Mouse (Mus musculus): ENCODE data around the gene Glud1. TPM values are rescaled to one million over a fixed set of nuclear protein-coding genes. Genes with fewer than 3 reads are reported as not detected.

Glud1 gene
- polyA plus RNA-seq, 1 experiment, result 305 TPM

GRCm38 (mm10) chr14:34296350-34296749 is 14.2 kb upstream of the Glud1 start:
- H3K4me1 ChIP-seq (ENCODE audit: control insufficient read depth, insufficient read depth, low read length), result no peaks in the 10 kb centered on the region
- H3K9ac ChIP-seq (ENCODE audit: low read depth, poor library complexity, severe bottlenecking), result peak overlapping the region; percentile 56; the same call in 1 of the 2 replicates
- TF ChIP-seq POLR2A (IDR thresholded peaks at IDR 0.05; ENCODE audit: insufficient read depth, low read length), result no peak
- TF ChIP-seq EP300 (IDR thresholded peaks at IDR 0.05; ENCODE audit: insufficient read depth, low read depth, low read length), result no peak
- TF ChIP-seq CTCF (IDR thresholded peaks at IDR 0.05; ENCODE audit: low read depth, low read length), result no peak
- H3K4me3 ChIP-seq (ENCODE audit: low read depth, low read length), result no peak overlapping the region
- no peaks in the 10 kb centered on the region for H3K9me3 ChIP-seq (replicated peaks; ENCODE audit: control insufficient read depth, insufficient read depth, low read length, poor library complexity, severe bottlenecking)
- H3K27me3 ChIP-seq (ENCODE audit: control insufficient read depth, insufficient read depth, low read length, poor library complexity, severe bottlenecking), result no peaks in the 10 kb centered on the region
- no peaks in the 10 kb centered on the region for H3K36me3 ChIP-seq (ENCODE audit: control insufficient read depth, insufficient read depth, low read length, poor library complexity, severe bottlenecking)
- peak overlapping the region; percentile 39 for H3K27ac ChIP-seq (ENCODE audit: insufficient read depth, low read length)

DNA sequence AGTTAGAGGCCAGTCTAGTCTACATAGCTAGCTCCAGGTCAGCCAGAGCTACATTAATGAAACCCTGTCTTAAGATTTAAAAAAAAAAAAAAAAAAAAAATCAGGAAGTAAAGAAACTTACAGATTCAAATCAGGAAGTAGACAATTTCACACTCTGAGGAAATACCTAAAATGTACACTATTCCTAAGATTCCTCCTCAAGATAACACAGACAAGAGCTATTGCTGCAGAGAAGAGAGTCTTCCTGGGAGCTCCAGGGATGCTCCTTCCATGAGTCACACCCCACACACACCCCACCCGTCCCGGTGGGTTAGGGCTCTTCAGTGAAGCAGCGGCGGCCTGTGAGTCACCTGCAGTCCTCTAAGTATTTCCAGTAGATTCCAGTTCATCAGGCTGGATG is 13.5 kb upstream of the Glud1 start:
- no peak overlapping the region for H3K4me3 ChIP-seq (ENCODE audit: low read depth, low read length)
- no peaks in the 10 kb centered on the region for H3K36me3 ChIP-seq (ENCODE audit: control insufficient read depth, insufficient read depth, low read length, poor library complexity, severe bottlenecking)
- H3K27me3 ChIP-seq (ENCODE audit: control insufficient read depth, insufficient read depth, low read length, poor library complexity, severe bottlenecking), result no peaks in the 10 kb centered on the region
- H3K4me1 ChIP-seq (ENCODE audit: control insufficient read depth, insufficient read depth, low read length), result no peaks in the 10 kb centered on the region
- H3K9ac ChIP-seq (ENCODE audit: low read depth, poor library complexity, severe bottlenecking), result no peak overlapping the region
- peak; percentile 77 for TF ChIP-seq EP300 (IDR thresholded peaks at IDR 0.05; ENCODE audit: insufficient read depth, low read depth, low read length)
- no peak for TF ChIP-seq CTCF (IDR thresholded peaks at IDR 0.05; ENCODE audit: low read depth, low read length)
- H3K9me3 ChIP-seq (replicated peaks; ENCODE audit: control insufficient read depth, insufficient read depth, low read length, poor library complexity, severe bottlenecking), result no peaks in the 10 kb centered on the region
- H3K27ac ChIP-seq (ENCODE audit: insufficient read depth, low read length), result peak overlapping the region; percentile 71

DNA sequence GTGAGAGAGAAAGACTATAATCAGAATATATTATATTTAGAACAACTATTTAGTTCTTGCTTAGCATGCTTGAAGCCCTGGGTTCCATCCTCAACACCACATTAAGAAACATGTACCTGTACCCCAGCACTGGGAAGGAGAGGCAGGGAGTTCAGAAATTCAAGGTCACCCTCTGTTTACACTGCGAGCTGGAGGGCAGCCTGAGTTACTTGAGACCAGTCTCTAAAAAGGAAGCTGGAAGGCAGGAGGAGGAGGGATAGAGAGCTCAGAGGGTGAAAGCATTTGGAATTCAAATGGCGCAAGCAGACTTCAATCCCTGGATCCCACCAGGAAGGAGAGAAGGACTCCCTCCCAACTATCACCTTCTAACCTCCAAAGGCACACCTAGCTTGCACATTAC is 12.9 kb upstream of the Glud1 start:
- Histone ChIP-seq H3K36me3 (ENCODE audit: control insufficient read depth, insufficient read depth, low read length, poor library complexity, severe bottlenecking) (no peaks in the 10 kb centered on the region), H3K27ac (ENCODE audit: insufficient read depth, low read length) (peak overlapping the region; percentile 91), H3K4me3 (ENCODE audit: low read depth, low read length) (no peak overlapping the region), H3K9ac (ENCODE audit: low read depth, poor library complexity, severe bottlenecking) (no peak overlapping the region), H3K27me3 (ENCODE audit: control insufficient read depth, insufficient read depth, low read length, poor library complexity, severe bottlenecking) (no peaks in the 10 kb centered on the region), H3K4me1 (ENCODE audit: control insufficient read depth, insufficient read depth, low read length) (no peaks in the 10 kb centered on the region), H3K9me3 (replicated peaks; ENCODE audit: control insufficient read depth, insufficient read depth, low read length, poor library complexity, severe bottlenecking) (no peaks in the 10 kb centered on the region)
- TF ChIP-seq EP300 (IDR thresholded peaks at IDR 0.05; ENCODE audit: insufficient read depth, low read depth, low read length), result peak; percentile 97
- TF ChIP-seq CTCF (IDR thresholded peaks at IDR 0.05; ENCODE audit: low read depth, low read length), result no peak
- TF ChIP-seq POLR2A (IDR thresholded peaks at IDR 0.05; ENCODE audit: insufficient read depth, low read length), result no peak

GRCm38 (mm10) chr14:34298871-34299700 is 11.4 kb upstream of the Glud1 start:
- no peak for TF ChIP-seq CTCF (IDR thresholded peaks at IDR 0.05; ENCODE audit: low read depth, low read length)
- TF ChIP-seq EP300 (IDR thresholded peaks at IDR 0.05; ENCODE audit: insufficient read depth, low read depth, low read length), result no peak
- no peak for TF ChIP-seq POLR2A (IDR thresholded peaks at IDR 0.05; ENCODE audit: insufficient read depth, low read length)
- Histone ChIP-seq H3K4me3 (ENCODE audit: low read depth, low read length) (no peak overlapping the region), H3K27ac (ENCODE audit: insufficient read depth, low read length) (peak overlapping the region; percentile 94), H3K4me1 (ENCODE audit: control insufficient read depth, insufficient read depth, low read length) (no peaks in the 10 kb centered on the region), H3K9me3 (replicated peaks; ENCODE audit: control insufficient read depth, insufficient read depth, low read length, poor library complexity, severe bottlenecking) (no peaks in the 10 kb centered on the region), H3K9ac (ENCODE audit: low read depth, poor library complexity, severe bottlenecking) (0 out of 2 replicates have a peak overlapping the region, but pooled peaks have one; percentile 37), H3K36me3 (ENCODE audit: control insufficient read depth, insufficient read depth, low read length, poor library complexity, severe bottlenecking) (no peaks in the 10 kb centered on the region), H3K27me3 (ENCODE audit: control insufficient read depth, insufficient read depth, low read length, poor library complexity, severe bottlenecking) (no peaks in the 10 kb centered on the region)

DNA sequence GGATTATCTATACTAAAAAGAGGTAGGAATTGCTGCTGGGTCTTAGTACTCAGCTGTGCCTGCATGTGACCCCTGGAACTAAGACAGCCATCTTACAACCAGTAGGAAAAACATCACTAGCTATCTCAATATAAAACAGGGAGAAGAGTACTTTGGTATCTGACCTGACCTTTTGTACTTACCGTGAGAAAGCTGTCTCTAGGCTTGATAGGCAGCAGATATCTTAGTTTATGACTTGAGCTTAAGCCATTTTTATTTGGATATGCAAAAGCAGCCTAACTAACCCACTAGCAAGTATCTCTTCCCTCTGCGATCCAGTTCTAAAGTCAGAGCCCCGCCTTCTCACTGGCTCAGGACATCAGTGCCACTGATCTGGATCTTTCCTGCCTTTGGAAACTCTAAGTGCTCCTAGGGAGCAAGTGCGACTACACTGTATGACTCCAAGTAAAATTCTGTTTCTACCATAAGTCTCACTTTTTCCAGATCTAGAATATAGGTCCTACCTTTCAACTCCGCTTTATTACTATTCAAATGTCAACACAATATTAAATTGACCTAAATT is 7.8 kb upstream of the Glud1 start:
- no peaks in the 10 kb centered on the region for H3K4me1 ChIP-seq (ENCODE audit: control insufficient read depth, insufficient read depth, low read length)

GRCm38 (mm10) chr14:34303265-34303680 is 7.3 kb upstream of the Glud1 start:
- no peak for TF ChIP-seq POLR2A (IDR thresholded peaks at IDR 0.05; ENCODE audit: insufficient read depth, low read length)
- TF ChIP-seq EP300 (IDR thresholded peaks at IDR 0.05; ENCODE audit: insufficient read depth, low read depth, low read length), result peak; percentile 84
- Histone ChIP-seq H3K36me3 (ENCODE audit: control insufficient read depth, insufficient read depth, low read length, poor library complexity, severe bottlenecking) (no peaks in the 10 kb centered on the region; the same call in 1 of the 2 replicates), H3K27me3 (ENCODE audit: control insufficient read depth, insufficient read depth, low read length, poor library complexity, severe bottlenecking) (no peaks in the 10 kb centered on the region), H3K4me1 (ENCODE audit: control insufficient read depth, insufficient read depth, low read length) (no peaks in the 10 kb centered on the region), H3K4me3 (ENCODE audit: low read depth, low read length) (no peak overlapping the region), H3K9me3 (replicated peaks; ENCODE audit: control insufficient read depth, insufficient read depth, low read length, poor library complexity, severe bottlenecking) (no peaks in the 10 kb centered on the region), H3K9ac (ENCODE audit: low read depth, poor library complexity, severe bottlenecking) (no peak overlapping the region), H3K27ac (ENCODE audit: insufficient read depth, low read length) (peak overlapping the region; percentile 71)

More for the DNA sequence above, 7.8 kb upstream of the Glud1 start:
- no peak for TF ChIP-seq CTCF (IDR thresholded peaks at IDR 0.05; ENCODE audit: low read depth, low read length)
- TF ChIP-seq POLR2A (IDR thresholded peaks at IDR 0.05; ENCODE audit: insufficient read depth, low read length), result no peak
- TF ChIP-seq EP300 (IDR thresholded peaks at IDR 0.05; ENCODE audit: insufficient read depth, low read depth, low read length), result no peak
- Histone ChIP-seq H3K9me3 (replicated peaks; ENCODE audit: control insufficient read depth, insufficient read depth, low read length, poor library complexity, severe bottlenecking) (no peaks in the 10 kb centered on the region), H3K27me3 (ENCODE audit: control insufficient read depth, insufficient read depth, low read length, poor library complexity, severe bottlenecking) (no peaks in the 10 kb centered on the region), H3K9ac (ENCODE audit: low read depth, poor library complexity, severe bottlenecking) (no peak overlapping the region), H3K27ac (ENCODE audit: insufficient read depth, low read length) (peak overlapping the region; percentile 68), H3K36me3 (ENCODE audit: control insufficient read depth, insufficient read depth, low read length, poor library complexity, severe bottlenecking) (no peaks in the 10 kb centered on the region), H3K4me3 (ENCODE audit: low read depth, low read length) (no peak overlapping the region)

All from ES-Bruce4 (cell line).